Mouse (Mus musculus) thymus, postnatal 36 days (tissue): ENCODE data around the gene Cfl2.
"Not testable (repeated sequence)": the region's sequence is repeated elsewhere in the genome, so short reads cannot be mapped to it uniquely, and the experiment has no call there.

Experiments used
- DNase-seq, 2 experiments: peaks; one replicate each; pipeline ENCODE4 v3.0.0; 2022; ENCODE audit warnings: mixed read lengths in 2 of 2

Cfl2 gene

GRCm38 (mm10) chr12:54862606-54863535 lies at the start of gene Cfl2:
Cfl2 (minus strand) TSS chr12:54862877.
- DNase-seq: peak; percentile 74 to 81

GRCm38 (mm10) chr12:54910387-54910786 lies 47.7 kb upstream of the Cfl2 start:
- DNase-seq: no peak

DNA sequence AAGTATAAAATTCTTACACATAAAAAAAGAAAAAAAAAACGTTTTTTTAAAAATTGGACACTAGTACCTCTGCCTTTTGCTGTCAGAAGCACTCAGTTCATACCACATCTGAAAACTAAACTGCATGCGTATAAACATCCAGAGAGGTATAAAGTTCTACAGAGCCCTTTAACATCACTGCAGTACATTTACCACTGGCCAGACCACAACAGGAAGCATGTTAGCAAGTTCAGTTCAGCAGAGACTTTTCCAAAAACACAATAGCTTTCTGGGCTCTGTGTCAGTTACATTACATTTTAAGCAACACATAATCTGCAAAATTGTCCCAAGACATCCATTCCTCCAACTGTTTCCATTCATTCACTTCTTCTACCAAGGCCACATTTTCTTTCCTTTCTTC lies 29.9 kb upstream of the Cfl2 start:
- not testable (repeated sequence) for DNase-seq

GRCm38 (mm10) chr12:54890426-54890825 lies 27.7 kb upstream of the Cfl2 start:
- no peak for DNase-seq

- no peak for DNase-seq
Measured at GRCm38 (mm10) chr12:54887580-54888127, 25.0 kb upstream of the Cfl2 start.

DNA sequence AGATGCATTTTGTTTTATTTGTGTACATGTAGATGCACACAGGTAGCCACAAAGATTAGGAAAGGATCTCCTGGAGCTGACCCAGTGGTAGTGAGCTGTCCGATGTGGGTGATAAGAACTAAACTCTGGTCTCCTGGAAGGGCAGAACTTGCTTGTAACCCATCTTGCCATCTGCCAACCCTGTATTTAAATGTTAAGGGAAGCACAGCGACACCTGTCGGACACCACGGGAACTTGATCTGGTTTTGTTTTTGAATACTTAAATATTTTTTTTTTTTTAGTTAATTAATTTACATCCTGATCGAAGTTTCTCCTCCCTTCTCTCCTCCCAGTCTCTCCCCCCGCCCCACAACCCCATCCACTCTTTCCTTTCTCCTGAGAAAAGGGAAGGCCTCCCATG lies 17.0 kb upstream of the Cfl2 start:
- peak; percentile 48 to 55 for DNase-seq

DNA sequence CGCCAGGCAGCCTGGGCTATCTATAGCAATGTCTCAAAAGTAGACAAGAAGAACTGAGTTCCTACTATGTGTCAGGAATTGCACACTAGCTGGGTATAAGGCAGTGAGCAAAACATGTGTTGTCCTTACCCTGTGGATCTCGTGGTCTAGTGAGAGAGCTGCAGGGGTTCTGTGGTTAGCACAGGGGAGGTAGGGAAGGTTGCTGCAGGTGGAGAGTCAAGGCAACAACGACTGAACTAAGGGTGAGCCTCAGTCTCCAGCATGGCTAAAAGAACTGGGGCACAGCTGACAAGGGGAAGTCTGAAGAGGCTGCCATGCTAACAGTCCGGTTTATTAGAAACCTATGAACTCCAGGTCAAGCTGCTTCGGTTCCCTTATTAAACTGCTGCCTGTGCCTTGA lies 16.5 kb upstream of the Cfl2 start:
- peak; percentile 23 to 50 for DNase-seq

- no peak for DNase-seq
Measured at GRCm38 (mm10) chr12:54877875-54878274, 15.2 kb upstream of the Cfl2 start.

GRCm38 (mm10) chr12:54876879-54877278 lies 14.2 kb upstream of the Cfl2 start:
- DNase-seq: no peak

- DNase-seq: no peak
Measured at GRCm38 (mm10) chr12:54874711-54875110, 12.0 kb upstream of the Cfl2 start.

DNA sequence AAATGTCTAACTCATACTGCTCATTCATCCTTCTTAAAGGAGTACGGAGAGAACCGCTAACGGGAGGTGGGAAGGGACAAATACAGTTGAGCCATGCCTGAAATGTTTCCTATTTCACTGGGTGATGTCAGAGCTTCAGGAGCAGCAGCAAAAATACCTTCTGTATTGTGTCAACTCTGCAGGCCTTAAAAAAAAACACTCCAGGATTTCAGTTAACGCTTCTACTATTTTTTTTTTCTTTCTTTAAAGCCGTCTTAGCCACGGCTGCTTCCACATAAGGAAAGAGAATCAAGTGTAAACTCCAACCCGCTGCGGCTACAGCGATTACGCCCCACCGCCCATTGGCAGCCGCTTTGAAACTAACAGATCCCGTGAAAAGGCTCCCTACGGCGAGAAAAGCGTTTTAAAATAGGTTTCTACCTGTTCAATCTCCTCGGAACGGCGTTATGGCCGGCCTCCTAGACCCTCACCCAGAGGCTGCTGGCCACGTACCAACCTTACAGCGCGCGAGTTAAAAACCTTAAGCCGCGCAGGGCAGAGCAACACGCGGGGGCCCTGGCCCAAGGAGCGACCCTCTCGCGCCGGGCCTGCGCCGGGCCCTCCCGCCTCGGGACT lies 579 bp downstream of the Cfl2 start:
- DNase-seq: no peak

- no peak for DNase-seq
Measured at GRCm38 (mm10) chr12:54859531-54859930, 3.1 kb downstream of the Cfl2 start.

GRCm38 (mm10) chr12:54850551-54850950 lies 12.1 kb downstream of the Cfl2 start:
- DNase-seq: no peak

DNA sequence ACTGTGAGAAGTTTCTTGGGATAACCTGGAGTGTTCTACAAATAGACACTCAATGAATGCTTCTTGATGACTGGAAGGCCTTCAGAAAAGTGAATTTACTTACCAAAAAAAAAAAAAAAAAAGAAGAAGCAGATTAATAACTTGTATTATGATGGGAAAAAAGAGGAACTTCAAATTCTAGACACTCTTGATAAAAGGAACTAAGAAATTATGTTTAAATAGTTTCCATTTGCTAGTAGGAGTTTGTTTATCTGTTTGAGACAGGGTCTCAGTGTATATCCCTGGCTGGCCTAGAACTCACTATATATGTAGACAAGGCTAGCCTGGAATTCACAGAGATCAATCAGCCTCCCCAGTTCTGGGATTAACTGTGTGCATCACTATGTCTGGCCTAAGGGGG lies 18.3 kb downstream of the Cfl2 start:
- no peak for DNase-seq

DNA sequence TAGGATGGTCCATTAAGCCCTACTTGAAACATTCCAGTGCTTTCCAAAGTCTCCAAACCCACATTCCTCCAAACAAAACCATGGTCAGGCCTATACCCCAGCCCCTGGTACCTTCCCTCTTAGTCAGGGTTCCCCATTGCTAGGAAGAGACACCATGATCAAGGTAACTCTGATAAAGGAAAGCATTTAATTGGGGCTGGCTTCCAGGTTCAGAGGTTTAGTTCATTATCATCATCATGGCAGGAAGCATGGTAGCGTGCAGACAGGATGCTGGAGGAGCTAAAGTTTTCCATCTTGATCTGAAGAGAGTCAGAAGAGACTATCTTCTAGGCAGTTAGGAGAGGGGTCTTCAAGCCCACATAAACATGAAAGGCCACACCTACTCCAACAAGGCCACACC lies 21.1 kb downstream of the Cfl2 start:
- no peak for DNase-seq

DNA sequence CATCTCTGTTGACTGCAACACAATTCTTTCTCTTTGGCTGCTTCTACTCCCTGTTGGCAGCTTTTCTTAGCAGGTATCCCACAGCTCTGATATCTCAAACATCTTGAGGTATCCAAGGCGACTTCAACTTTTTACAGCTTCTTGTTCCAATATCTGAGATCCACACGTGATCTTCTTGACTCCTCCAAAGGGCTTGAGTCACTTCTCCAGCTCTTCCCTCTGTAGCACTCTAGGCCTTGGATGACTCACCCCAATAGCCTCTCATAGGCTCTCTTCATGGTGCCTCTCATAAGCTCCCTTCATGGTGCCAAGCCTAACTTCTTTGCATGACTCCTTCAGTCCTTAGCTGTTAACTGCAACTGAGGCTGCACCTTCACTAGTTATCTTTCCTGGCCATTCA lies 22.9 kb downstream of the Cfl2 start:
- no peak for DNase-seq

- DNase-seq: no peak
Measured at GRCm38 (mm10) chr12:54838931-54839330, 23.7 kb downstream of the Cfl2 start.

- no peak for DNase-seq
Measured at GRCm38 (mm10) chr12:54835608-54836570, 26.8 kb downstream of the Cfl2 start.

- peak; percentile 39 to 53 for DNase-seq
Measured at GRCm38 (mm10) chr12:54834925-54835447, 27.7 kb downstream of the Cfl2 start.

GRCm38 (mm10) chr12:54833856-54834399 lies 28.7 kb downstream of the Cfl2 start:
- peak in 1 of 2 experiments; percentile 18 for DNase-seq

- DNase-seq: not testable (repeated sequence)
Measured at GRCm38 (mm10) chr12:54831927-54832326, 30.8 kb downstream of the Cfl2 start.

DNA sequence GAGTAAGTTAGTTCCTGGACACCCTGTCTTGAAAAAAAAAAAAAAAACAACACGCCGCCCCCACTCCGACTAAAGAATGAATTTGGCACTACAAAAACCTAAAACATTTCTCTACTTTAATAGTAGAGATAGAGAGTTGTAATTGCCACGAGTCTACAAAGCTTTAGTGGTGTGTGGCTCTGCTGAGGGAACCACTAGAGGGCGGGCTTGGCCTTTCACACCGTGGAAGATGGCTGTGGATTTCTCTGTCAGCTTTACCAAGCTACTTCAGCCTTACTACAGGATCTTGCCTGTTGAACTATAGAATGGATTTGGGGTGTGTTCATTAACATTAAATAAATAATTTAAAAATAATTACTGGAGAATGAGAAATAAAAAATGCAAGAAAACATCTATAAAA lies 32.1 kb downstream of the Cfl2 start:
- DNase-seq: peak; percentile 73 to 78
